Mouse (Mus musculus) bone marrow macrophage, adult 2 months (primary cell): Measurements from ENCODE around the gene Npas3.

ENCODE experiments used
- CTCF ChIP-seq: IDR thresholded peaks from 2 replicates; pipeline ENCODE4 v1.5.1; 2012; ENCODE audit warnings: low read depth, mild to moderate bottlenecking, low read length, moderate library complexity
- POLR2A ChIP-seq: IDR thresholded peaks from 2 replicates; pipeline ENCODE4 v1.6.1; 2012; ENCODE audit warnings: mild to moderate bottlenecking, low read depth, low read length, borderline replicate concordance

DNA sequence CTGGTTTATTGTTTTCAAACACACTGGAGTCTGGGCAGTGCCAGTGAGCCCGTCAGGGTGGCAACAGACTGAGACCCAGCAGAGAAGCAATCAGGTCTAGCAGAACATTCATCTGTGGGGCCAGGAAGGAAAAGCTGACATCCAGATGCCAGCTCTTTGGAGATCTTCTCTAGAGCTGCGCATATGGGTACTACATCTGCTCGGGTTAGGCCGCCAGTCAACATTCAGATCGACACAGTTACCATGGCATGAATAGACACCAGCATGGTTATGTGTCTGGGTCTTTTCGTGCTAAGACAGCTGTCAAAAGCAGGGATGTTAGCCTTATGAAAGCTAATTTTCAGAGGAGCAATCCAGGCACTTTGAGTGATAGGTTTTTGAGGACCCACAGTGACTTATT lies 407.8 kb downstream of the Npas3 start:
- TF ChIP-seq POLR2A = no peak
- no peak for TF ChIP-seq CTCF
